Comparison of ENCODE assay signal across 18 mouse cellular contexts in the genomic region with DNA sequence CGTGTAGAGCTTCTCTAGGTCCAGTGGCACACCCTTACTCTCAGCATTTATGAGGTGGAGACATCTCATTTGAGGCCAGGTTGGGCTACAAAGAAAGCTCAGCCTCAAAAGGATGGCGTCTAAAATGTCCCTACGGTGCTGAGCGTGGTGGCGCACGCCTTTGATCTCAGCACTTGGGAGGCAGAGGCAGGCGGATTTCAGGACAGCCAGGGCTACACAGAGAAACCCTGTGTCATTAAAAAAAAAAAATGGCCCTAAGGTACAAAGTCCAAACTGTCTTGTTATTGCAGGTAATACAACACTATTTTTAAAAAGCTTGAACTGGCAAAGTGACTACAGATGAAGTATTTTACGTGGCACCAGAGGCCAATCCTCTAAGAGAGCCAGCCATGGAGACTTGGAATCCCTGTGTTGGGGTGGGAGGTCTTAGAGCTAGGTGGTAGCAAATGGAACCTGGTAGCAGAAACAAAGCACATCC. TPM values are rescaled to one million over a fixed set of nuclear protein-coding genes. Genes with fewer than 3 reads are reported as not detected.
DNase-seq lines count a peak whose midpoint lies in the region; ATAC-seq and TF ChIP-seq lines count a peak whose summit lies in the region.
"Had no signal": no experiment of that assay in that cellular context is flagged by ENCODE, and none has a peak within 500 bp of the region (broad histone marks: within the 10 kb centered on the region; RNA-seq: fewer than 3 reads in every experiment).

No protein-coding gene starts in this region.

- TF ChIP-seq RAD21 in MEL (IDR thresholded peaks at IDR 0.05; ENCODE audit: low read depth, low read length) = no peak

- no peaks in the 10 kb centered on the region for H3K27me3 ChIP-seq in liver, adult 2 months (ENCODE audit: control insufficient read depth, insufficient read depth, low read length)
- no peaks in the 10 kb centered on the region for H3K27me3 ChIP-seq in MEL (ENCODE audit: control insufficient read depth in 1 of 2, insufficient read depth in 2 of 2, low read length in 2 of 2)
- H3K27me3 ChIP-seq in liver, embryonic 11.5 days (replicated peaks; ENCODE audit: control insufficient read depth, insufficient read depth, low read length) = no peaks in the 10 kb centered on the region
- no peaks in the 10 kb centered on the region for H3K27me3 ChIP-seq in liver, embryonic 16.5 days (ENCODE audit: control insufficient read depth, insufficient read depth, low read depth, low read length)
- H3K27me3 ChIP-seq: embryonic facial prominence, embryonic 12.5 days; forebrain, embryonic 15.5 days; heart, embryonic 12.5 days had no signal

- TF ChIP-seq CTCF in liver, adult 2 months (IDR thresholded peaks at IDR 0.05; ENCODE audit: low read depth, low read length) = no peak
- no peak for TF ChIP-seq CTCF in MEL (IDR thresholded peaks at IDR 0.05 in 2 of 3, conservative IDR thresholded peaks at IDR 0.05 in 1 of 3; ENCODE audit: control insufficient read depth in 1 of 3, insufficient read depth in 1 of 3, low read depth in 2 of 3, low read length in 3 of 3, poor library complexity in 1 of 3, severe bottlenecking in 1 of 3)

- H3K4me1 ChIP-seq in liver, adult 2 months (ENCODE audit: control insufficient read depth, insufficient read depth, low read length) = peaks cover 28% of the 10 kb centered on the region
- no peaks in the 10 kb centered on the region for H3K4me1 ChIP-seq in MEL (ENCODE audit: control insufficient read depth in 1 of 2, insufficient read depth in 2 of 2, low read length in 2 of 2)
- H3K4me1 ChIP-seq in liver, embryonic 11.5 days (replicated peaks; ENCODE audit: control insufficient read depth, insufficient read depth, low read length) = no peaks in the 10 kb centered on the region
- H3K4me1 ChIP-seq in liver, embryonic 16.5 days (ENCODE audit: control insufficient read depth, low read depth, low read length) = no peaks in the 10 kb centered on the region; the same call in none of the 2 replicates
- H3K4me1 ChIP-seq: embryonic facial prominence, embryonic 12.5 days; forebrain, embryonic 15.5 days; heart, embryonic 12.5 days; hindbrain, embryonic 10.5 days had no signal

- H3K27ac ChIP-seq in liver, adult 2 months (replicated peaks; ENCODE audit: insufficient read depth, low read depth, low read length) = peak overlapping the region; percentile 90
- no peak overlapping the region for H3K27ac ChIP-seq in MEL (ENCODE audit: control insufficient read depth, low read depth, low read length)
- H3K27ac ChIP-seq in liver, embryonic 11.5 days (ENCODE audit: low read depth, low read length) = no peak overlapping the region
- peak overlapping the region; percentile 53 for H3K27ac ChIP-seq in liver, embryonic 16.5 days (ENCODE audit: low read length)
- H3K27ac ChIP-seq: embryonic facial prominence, embryonic 12.5 days; forebrain, embryonic 15.5 days; hindbrain, embryonic 10.5 days; hindbrain, embryonic 14.5 days had no signal

- peak; percentile 93 for DNase-seq in liver, adult 2 months (ENCODE audit: extremely low read depth, low read depth, low spot score)
- DNase-seq in liver (no peak), MEL (ENCODE audit: low read depth, low spot score) (no peak)
- no peak for DNase-seq in liver, embryonic 11.5 days (ENCODE audit: low spot score)
- no peak for DNase-seq in thymus, postnatal 14 days
- no peak for DNase-seq in right cerebral cortex, postnatal 36 days (ENCODE audit: low spot score in 2 of 2)
- no peak for DNase-seq in heart, adult 11 months
- DNase-seq: cerebellum, adult 11-12 months; cerebellum, adult 9-10 months; cerebellum, postnatal 25 days; gastrocnemius, postnatal 14 days had no signal

- H3K9ac ChIP-seq in liver, adult 2 months (ENCODE audit: low read depth, low read length) = no peak overlapping the region
- no peak overlapping the region for H3K9ac ChIP-seq in MEL (ENCODE audit: control insufficient read depth, low read depth, low read length, poor library complexity, severe bottlenecking)
- no peak overlapping the region for H3K9ac ChIP-seq in liver, embryonic 11.5 days (ENCODE audit: low read depth, low read length)
- H3K9ac ChIP-seq in liver, embryonic 16.5 days (ENCODE audit: low read depth, low read length) = no peak overlapping the region
- H3K9ac ChIP-seq: embryonic facial prominence, embryonic 12.5 days; forebrain, embryonic 15.5 days; heart, embryonic 12.5 days; hindbrain, embryonic 14.5 days had no signal

- TF ChIP-seq EP300 in MEL (IDR thresholded peaks at IDR 0.05; ENCODE audit: low read depth in 1 of 2, low read length in 2 of 2) = no peak

- no peak overlapping the region for H3K4me2 ChIP-seq in liver, embryonic 11.5 days
- H3K4me2 ChIP-seq in liver, embryonic 16.5 days (ENCODE audit: low read depth, low read length) = no peak overlapping the region
- H3K4me2 ChIP-seq: embryonic facial prominence, embryonic 12.5 days; forebrain, embryonic 15.5 days; heart, embryonic 12.5 days; hindbrain, embryonic 14.5 days had no signal

- WGBS in liver, adult 2 months = 25% methylated on average over 8 of the region's 8 CpGs
- WGBS in liver, embryonic 11.5 days = 88% methylated on average over 8 of the region's 8 CpGs
- 82% methylated on average over 8 of the region's 8 CpGs for WGBS in liver, embryonic 16.5 days (ENCODE audit: insufficient replicate concordance)

- no peak for TF ChIP-seq POLR2A in liver, adult 2 months (IDR thresholded peaks at IDR 0.05; ENCODE audit: extremely low read depth, insufficient read depth, low read length)
- peak in 1 of 2 experiments; percentile 26; a peak in 1 of 4 replicates for TF ChIP-seq POLR2A in MEL (IDR thresholded peaks at IDR 0.05; ENCODE audit: control insufficient read depth in 1 of 2, insufficient read depth in 1 of 2, low read depth in 1 of 2, low read length in 2 of 2, poor library complexity in 1 of 2)

- H3K79me2 ChIP-seq in liver, adult 2 months (ENCODE audit: control insufficient read depth, insufficient read depth, low read length) = no peaks in the 10 kb centered on the region
- no peaks in the 10 kb centered on the region for H3K79me2 ChIP-seq in MEL (ENCODE audit: control insufficient read depth, insufficient read depth, low read length, poor library complexity)

- H3K36me3 ChIP-seq in liver, adult 2 months (ENCODE audit: control insufficient read depth, insufficient read depth, low read length) = peaks cover 45% of the 10 kb centered on the region
- H3K36me3 ChIP-seq in MEL (ENCODE audit: control insufficient read depth in 1 of 2, insufficient read depth in 2 of 2, low read length in 2 of 2) = peaks cover 0 to 29% of the 10 kb centered on the region in 2 experiments; a peak in 3 of 4 replicates
- peaks cover 41% of the 10 kb centered on the region for H3K36me3 ChIP-seq in liver, embryonic 11.5 days (ENCODE audit: control insufficient read depth, insufficient read depth, low read length)
- H3K36me3 ChIP-seq in liver, embryonic 16.5 days (ENCODE audit: control insufficient read depth, insufficient read depth) = peaks cover 45% of the 10 kb centered on the region

- 0 out of 2 replicates have a peak, but pooled peaks have one; percentile 8 for ATAC-seq in liver, embryonic 11.5 days (replicated peaks; ENCODE audit: low FRiP score)
- no peak for ATAC-seq in liver, embryonic 16.5 days (ENCODE audit: low read depth)
- ATAC-seq: forebrain, embryonic 15.5 days had no signal

- H3K9me3 ChIP-seq in MEL (replicated peaks; ENCODE audit: insufficient read depth, low read length) = no peaks in the 10 kb centered on the region
- no peaks in the 10 kb centered on the region for H3K9me3 ChIP-seq in liver, embryonic 11.5 days (ENCODE audit: control insufficient read depth, low read length)
- no peaks in the 10 kb centered on the region for H3K9me3 ChIP-seq in liver, embryonic 16.5 days (replicated peaks; ENCODE audit: control insufficient read depth, low read length)
- H3K9me3 ChIP-seq: embryonic facial prominence, embryonic 12.5 days; forebrain, embryonic 15.5 days; heart, embryonic 12.5 days; hindbrain, embryonic 10.5 days had no signal

- no peak overlapping the region for H3K4me3 ChIP-seq in liver, adult 2 months (ENCODE audit: insufficient read depth, low read depth, low read length)
- no peak overlapping the region for H3K4me3 ChIP-seq in MEL (ENCODE audit: control insufficient read depth in 1 of 2, insufficient read depth in 1 of 2, low read depth in 2 of 2, low read length in 2 of 2)
- H3K4me3 ChIP-seq in liver, embryonic 11.5 days (ENCODE audit: low read depth, low read length) = no peak overlapping the region
- no peak overlapping the region for H3K4me3 ChIP-seq in liver, embryonic 16.5 days (ENCODE audit: low read depth, low read length)
- H3K4me3 ChIP-seq: embryonic facial prominence, embryonic 12.5 days; forebrain, embryonic 15.5 days; heart, embryonic 12.5 days; hindbrain, embryonic 10.5 days had no signal

RNA-seq across cellular contexts. Expression of a gene that starts 9.6 kb away (rescaled TPM):
- 43.6 and 54.6 TPM in 2 replicates for total RNA-seq in liver, adult 2 months (2014; rRNA removed)
- 27.9 and 41.2 TPM in 2 replicates for polyA plus RNA-seq in liver, adult 2 months (2012; rRNA removed)
- 238 and 257 TPM in 2 replicates for total RNA-seq in MEL (2012; rRNA removed)
- polyA plus RNA-seq in MEL (2012; ENCODE audit: insufficient read depth in 1 of 2, insufficient read length in 2 of 2, low read depth in 1 of 2, low replicate concordance in 2 of 2, missing spikeins in 1 of 2) = 100 to 1,000 TPM in 1 of 2 experiments, not detected in 1; 202 TPM
- polyA plus RNA-seq in liver, embryonic 11.5 days (2014; fragmentation: Nextera tagmentation; extraction: Ambion mirVana) = 256 and 263 TPM in 2 replicates
- 81.8 and 92.8 TPM in 2 replicates for polyA plus RNA-seq in liver, embryonic 16.5 days (2015; fragmentation: Nextera tagmentation; extraction: Ambion mirVana)

RNA-seq across cellular contexts. Expression of a gene that starts 10.2 kb away (rescaled TPM):
- 134 and 136 TPM in 2 replicates for total RNA-seq in liver, adult 2 months (2014; rRNA removed)
- 39.9 and 50.2 TPM in 2 replicates for polyA plus RNA-seq in liver, adult 2 months (2012; rRNA removed)
- total RNA-seq in MEL (2012; rRNA removed) = 570 and 598 TPM in 2 replicates
- polyA plus RNA-seq in MEL (2012; ENCODE audit: insufficient read depth in 1 of 2, insufficient read length in 2 of 2, low read depth in 1 of 2, low replicate concordance in 2 of 2, missing spikeins in 1 of 2) = 1,000 to 10,000 TPM in 1 of 2 experiments, 100 to 1,000 TPM in 1; 485 to 1,425 TPM
- 549 and 610 TPM in 2 replicates for polyA plus RNA-seq in liver, embryonic 11.5 days (2014; fragmentation: Nextera tagmentation; extraction: Ambion mirVana)
- 172 and 197 TPM in 2 replicates for polyA plus RNA-seq in liver, embryonic 16.5 days (2015; fragmentation: Nextera tagmentation; extraction: Ambion mirVana)

RNA-seq across cellular contexts. Expression of a gene that starts 14.7 kb away (rescaled TPM):
- 255 and 271 TPM in 2 replicates for total RNA-seq in liver, adult 2 months (2014; rRNA removed)
- polyA plus RNA-seq in liver, adult 2 months (2012; rRNA removed) = 178 and 179 TPM in 2 replicates
- 13.6 and 14.6 TPM in 2 replicates for total RNA-seq in MEL (2012; rRNA removed)
- 1 to 10 TPM in 1 of 2 experiments, not detected in 1; 1.0 TPM for polyA plus RNA-seq in MEL (2012; ENCODE audit: insufficient read depth in 1 of 2, insufficient read length in 2 of 2, low read depth in 1 of 2, low replicate concordance in 2 of 2, missing spikeins in 1 of 2)
- polyA plus RNA-seq in liver, embryonic 11.5 days (2014; fragmentation: Nextera tagmentation; extraction: Ambion mirVana) = 0.62 and 1.1 TPM in 2 replicates
- polyA plus RNA-seq in liver, embryonic 16.5 days (2015; fragmentation: Nextera tagmentation; extraction: Ambion mirVana) = 15.1 and 16.5 TPM in 2 replicates
- total RNA-seq: gastrocnemius, postnatal 14 days; heart, postnatal 25 days had no signal

RNA-seq across cellular contexts. Expression of a gene that starts 15.7 kb away (rescaled TPM):
- total RNA-seq in liver, adult 2 months (2014; rRNA removed) = 0.27 and 1.3 TPM in 2 replicates
- 1.1 and 1.5 TPM in 2 replicates for polyA plus RNA-seq in liver, adult 2 months (2012; rRNA removed)
- total RNA-seq in MEL (2012; rRNA removed) = 0.36 and 0.54 TPM in 2 replicates
- polyA plus RNA-seq in MEL (2012; ENCODE audit: insufficient read depth in 1 of 2, insufficient read length in 2 of 2, low read depth in 1 of 2, low replicate concordance in 2 of 2, missing spikeins in 1 of 2) = 1 to 10 TPM in 1 of 2 experiments, not detected in 1; 1.1 TPM
- polyA plus RNA-seq in liver, embryonic 11.5 days (2014; fragmentation: Nextera tagmentation; extraction: Ambion mirVana) = 1.8 and 1.9 TPM in 2 replicates
- polyA plus RNA-seq in liver, embryonic 16.5 days (2015; fragmentation: Nextera tagmentation; extraction: Ambion mirVana) = 0.21 and 0.35 TPM in 2 replicates

RNA-seq across cellular contexts. Expression of a gene that starts 34.8 kb away (rescaled TPM):
- total RNA-seq in liver, adult 2 months (2014; rRNA removed) = 75.1 and 75.7 TPM in 2 replicates
- polyA plus RNA-seq in liver, adult 2 months (2012; rRNA removed) = 44.6 and 45.9 TPM in 2 replicates
- 54.9 and 60.1 TPM in 2 replicates for total RNA-seq in MEL (2012; rRNA removed)
- 10 to 100 TPM in 1 of 2 experiments, not detected in 1; 33.8 TPM for polyA plus RNA-seq in MEL (2012; ENCODE audit: insufficient read depth in 1 of 2, insufficient read length in 2 of 2, low read depth in 1 of 2, low replicate concordance in 2 of 2, missing spikeins in 1 of 2)
- 113 and 126 TPM in 2 replicates for polyA plus RNA-seq in liver, embryonic 11.5 days (2014; fragmentation: Nextera tagmentation; extraction: Ambion mirVana)
- polyA plus RNA-seq in liver, embryonic 16.5 days (2015; fragmentation: Nextera tagmentation; extraction: Ambion mirVana) = 97.5 and 101 TPM in 2 replicates

Comparison
In these comparisons a context has a peak if more than half of its experiments do, and no peak if none do; other contexts are left out.
1. H3K27ac ChIP-seq: peak in liver, adult 2 months (single experiment) and liver, embryonic 16.5 days (single experiment); none in MEL (single experiment) and liver, embryonic 11.5 days (single experiment).
2. RNA of a gene that starts 14.7 kb away (polyA plus RNA-seq): 178 to 179 TPM in liver, adult 2 months; 15.1 to 16.5 TPM in liver, embryonic 16.5 days, 0.62 to 1.1 TPM in liver, embryonic 11.5 days and 1.0 TPM in MEL; every median in the first group is over 10 times any median in the second.